12 mouse cellular contexts compared by ENCODE assay signal in genomic region chr13:98955226-98955625, GRCm38 (mm10). TPM values are rescaled to one million over a fixed set of nuclear protein-coding genes. Genes with fewer than 3 reads are reported as not detected.
DNase-seq lines count a peak whose midpoint lies in the region.
"Had no signal": no experiment of that assay in that cellular context is flagged by ENCODE, and none has a peak within 500 bp of the region (broad histone marks: within the 10 kb centered on the region; RNA-seq: fewer than 3 reads in every experiment).

No protein-coding gene starts in this region.

- no peaks in the 10 kb centered on the region for H3K36me3 ChIP-seq in heart, embryonic 10.5 days
- H3K36me3 ChIP-seq in hindbrain, embryonic 10.5 days = no peaks in the 10 kb centered on the region

- no peak overlapping the region for H3K27ac ChIP-seq in heart, embryonic 10.5 days
- H3K27ac ChIP-seq in hindbrain, embryonic 10.5 days = no peak overlapping the region

- 48% methylated on average over 5 of the region's 5 CpGs for WGBS in heart, embryonic 10.5 days
- 66% methylated on average over 5 of the region's 5 CpGs for WGBS in hindbrain, embryonic 10.5 days

- peak; percentile 96 for DNase-seq in heart, adult 11 months
- no peak for DNase-seq in heart, embryonic 10.5 days (ENCODE audit: low spot score)
- peak; percentile 30 for DNase-seq in 416B (ENCODE audit: low read depth)
- peak; percentile 33 for DNase-seq in heart, adult 8-10 months (ENCODE audit: low spot score)
- peak; percentile 34 for DNase-seq in lung, postnatal 14 days
- no peak for DNase-seq in hindbrain, embryonic 10.5 days (ENCODE audit: low spot score)
- DNase-seq in layer of hippocampus, adult 9-11 months = no peak
- no peak for DNase-seq in embryo, embryonic 11 days

- peaks cover 7% of the 10 kb centered on the region; the same call in 1 of the 2 replicates for H3K4me1 ChIP-seq in heart, embryonic 10.5 days
- peaks cover 6% of the 10 kb centered on the region for H3K4me1 ChIP-seq in hindbrain, embryonic 10.5 days (replicated peaks)

- no peaks in the 10 kb centered on the region for H3K27me3 ChIP-seq in heart, embryonic 10.5 days (ENCODE audit: insufficient read depth, poor library complexity, severe bottlenecking)
- no peaks in the 10 kb centered on the region for H3K27me3 ChIP-seq in hindbrain, embryonic 10.5 days (ENCODE audit: insufficient read depth, poor library complexity, severe bottlenecking)

- no peak overlapping the region for H3K4me3 ChIP-seq in heart, embryonic 10.5 days
- H3K4me3 ChIP-seq in hindbrain, embryonic 10.5 days = no peak overlapping the region

- no peaks in the 10 kb centered on the region for H3K9me3 ChIP-seq in heart, embryonic 10.5 days
- H3K9me3 ChIP-seq in hindbrain, embryonic 10.5 days = no peaks in the 10 kb centered on the region

RNA-seq across cellular contexts. Expression of gene Tnpo1, which starts 29.0 kb away (rescaled TPM):
- 60.5 and 67.7 TPM in 2 replicates for polyA plus RNA-seq in heart, embryonic 10.5 days (2016; fragmentation: Nextera tagmentation; extraction: Ambion mirVana)
- total RNA-seq in heart, adult 8-10 months (2022) = 10 to 100 TPM; 60.0 to 73.3 (median 64.3) TPM
- polyA plus RNA-seq in hindbrain, embryonic 10.5 days (2016; fragmentation: Nextera tagmentation; extraction: Ambion mirVana) = 72.9 and 74.6 TPM in 2 replicates

RNA-seq across cellular contexts. Expression of gene 1700024P04Rik, which starts 29.1 kb away (rescaled TPM):
- polyA plus RNA-seq in heart, embryonic 10.5 days (2016; fragmentation: Nextera tagmentation; extraction: Ambion mirVana) = not detected in 2 replicates
- total RNA-seq in heart, adult 8-10 months (2022) = not detected
- not detected in 2 replicates for polyA plus RNA-seq in hindbrain, embryonic 10.5 days (2016; fragmentation: Nextera tagmentation; extraction: Ambion mirVana)
- total RNA-seq: left cerebral cortex, postnatal 36 days had no signal
- polyA plus RNA-seq: embryonic facial prominence, embryonic 11.5 days; heart, embryonic 14.5 days; stomach, embryonic 14.5 days had no signal

Comparison
In these comparisons a context has a peak if more than half of its experiments do, and no peak if none do; other contexts are left out.
1. DNase-seq: peak in heart, adult 11 months (single experiment), 416B (single experiment), heart, adult 8-10 months (single experiment) and lung, postnatal 14 days (single experiment); none in heart, embryonic 10.5 days (single experiment), hindbrain, embryonic 10.5 days (single experiment), layer of hippocampus, adult 9-11 months (single experiment) and embryo, embryonic 11 days (single experiment).